Mouse (Mus musculus) embryonic facial prominence, embryonic 11.5 days (tissue): ENCODE data around the gene Ak7. TPM values are rescaled to one million over a fixed set of nuclear protein-coding genes. Genes with fewer than 3 reads are reported as not detected.

Source experiments
- ATAC-seq: fragments of 200-750 bp; cut with Nextera tagmentation; replicated peaks from 2 replicates; pipeline ENCODE4 v1.8.0; 2017; ENCODE audit warnings: low read depth; ENCODE audit not compliant: insufficient number of reproducible peaks, low FRiP score, low TSS enrichment
- DNase-seq: peaks from one replicate; pipeline ENCODE4 v3.0.0-alpha.2; 2015; ENCODE audit warnings: low spot score
- H3K27ac ChIP-seq: fragments of 300-500 bp; sonication (generic); replicated peaks from 2 replicates; pipeline ENCODE4 v1.5.1; 2014; ENCODE audit warnings: mild to moderate bottlenecking, low read depth, low read length, control low read depth
- H3K27me3 ChIP-seq: fragments of 300-500 bp; sonication (generic); 2 replicates; pipeline ENCODE4 v1.6.1; 2014; ENCODE audit warnings: mild to moderate bottlenecking, low read length, moderate library complexity, mixed read lengths; ENCODE audit not compliant: control insufficient read depth, insufficient read depth
- H3K36me3 ChIP-seq: fragments of 300-500 bp; sonication (generic); replicated peaks from 2 replicates; pipeline ENCODE4 v1.6.1; 2014; ENCODE audit warnings: low read depth, mild to moderate bottlenecking, low read length, moderate library complexity, mixed read lengths; ENCODE audit not compliant: control insufficient read depth, insufficient read depth
- H3K4me1 ChIP-seq: fragments of 300-500 bp; sonication (generic); 2 replicates; pipeline ENCODE4 v1.6.1; 2014; ENCODE audit warnings: low read length, mixed read lengths; ENCODE audit not compliant: control insufficient read depth, insufficient read depth
- H3K4me2 ChIP-seq: fragments of 300-500 bp; sonication (generic); 2 replicates; pipeline ENCODE4 v1.6.1; 2014; ENCODE audit warnings: low read depth, mild to moderate bottlenecking, control low read depth, low read length, moderate library complexity
- H3K4me3 ChIP-seq: fragments of 300-500 bp; sonication (generic); 2 replicates; pipeline ENCODE4 v1.5.1; 2014; ENCODE audit warnings: low read depth, low read length, control low read depth
- H3K9ac ChIP-seq: fragments of 300-500 bp; sonication (generic); replicated peaks from 2 replicates; pipeline ENCODE4 v1.6.1; 2014; ENCODE audit warnings: mild to moderate bottlenecking, control low read depth, low read length
- H3K9me3 ChIP-seq: fragments of 300-500 bp; sonication (generic); replicated peaks from 2 replicates; pipeline ENCODE4 v1.6.1; 2016; ENCODE audit warnings: mild to moderate bottlenecking, low read length, inconsistent platforms, mixed read lengths; ENCODE audit not compliant: control insufficient read depth
- WGBS: fragments of 180-500 bp; shearing (Covaris S2); extraction: QIAGEN DNeasy Blood & Tissue Kit; methylation state at CpG from one replicate; pipeline ENCODE4 v1.1.7; 2014; 5-methylcytosine and 5-hydroxymethylcytosine counted together
- polyA plus RNA-seq: library from polyadenylated mRNA; unstranded; fragments of >200 nt; fragmentation: Nextera tagmentation; extraction: Ambion mirVana; gene quantifications from 2 replicates; pipeline ENCODE4 v1.2.1, GENCODE M21; 2014

The Ak7 gene
- polyA plus RNA-seq, 1 experiment from 2014 or later: not detected

GRCm38 (mm10) chr12:105687416-105687815, 18.4 kb upstream of the Ak7 start:
- no peak for ATAC-seq
- no peaks in the 10 kb centered on the region for H3K27me3 ChIP-seq
- no peaks in the 10 kb centered on the region for H3K4me1 ChIP-seq
- H3K27ac ChIP-seq: no peak overlapping the region
- 88% methylated on average over 4 of the region's 4 CpGs for WGBS
- H3K36me3 ChIP-seq: no peaks in the 10 kb centered on the region
- no peak overlapping the region for H3K9ac ChIP-seq
- H3K4me3 ChIP-seq: no peak overlapping the region
- no peaks in the 10 kb centered on the region for H3K9me3 ChIP-seq
- H3K4me2 ChIP-seq: no peak overlapping the region
- no peak for DNase-seq

GRCm38 (mm10) chr12:105688546-105688945, 17.2 kb upstream of the Ak7 start:
- ATAC-seq (no peak), DNase-seq (no peak)
- Histone ChIP-seq H3K4me3 (no peak overlapping the region), H3K9me3 (no peaks in the 10 kb centered on the region), H3K27ac (no peak overlapping the region), H3K4me2 (no peak overlapping the region), H3K9ac (no peak overlapping the region), H3K27me3 (no peaks in the 10 kb centered on the region), H3K36me3 (no peaks in the 10 kb centered on the region), H3K4me1 (no peaks in the 10 kb centered on the region)
- WGBS: 84% methylated on average over 3 of the region's 4 CpGs

- H3K4me3 ChIP-seq: no peak overlapping the region
- DNase-seq: no peak
- no peaks in the 10 kb centered on the region for H3K36me3 ChIP-seq
- no peak overlapping the region for H3K9ac ChIP-seq
- 92% methylated on average over 13 of the region's 13 CpGs for WGBS
- H3K4me2 ChIP-seq: no peak overlapping the region
- ATAC-seq: no peak
- H3K9me3 ChIP-seq: no peaks in the 10 kb centered on the region
- no peaks in the 10 kb centered on the region for H3K4me1 ChIP-seq
- H3K27ac ChIP-seq: no peak overlapping the region
- H3K27me3 ChIP-seq: no peaks in the 10 kb centered on the region
Observed at GRCm38 (mm10) chr12:105689435-105689834, 16.3 kb upstream of the Ak7 start.

- no peaks in the 10 kb centered on the region for H3K4me1 ChIP-seq
- no peak overlapping the region for H3K4me2 ChIP-seq
- no peaks in the 10 kb centered on the region for H3K36me3 ChIP-seq
- no peaks in the 10 kb centered on the region for H3K27me3 ChIP-seq
- no peak overlapping the region for H3K9ac ChIP-seq
- ATAC-seq (no peak), DNase-seq (no peak)
- WGBS: 98% methylated on average over 2 of the region's 2 CpGs
- no peak overlapping the region for H3K4me3 ChIP-seq
- H3K27ac ChIP-seq: no peak overlapping the region
- H3K9me3 ChIP-seq: no peaks in the 10 kb centered on the region
Observed at GRCm38 (mm10) chr12:105694021-105694420, 11.8 kb upstream of the Ak7 start.

GRCm38 (mm10) chr12:105695848-105696247, 9.9 kb upstream of the Ak7 start:
- no peak overlapping the region for H3K4me3 ChIP-seq
- H3K9ac ChIP-seq: no peak overlapping the region
- DNase-seq (no peak), ATAC-seq (no peak)
- no peak overlapping the region for H3K4me2 ChIP-seq
- H3K9me3 ChIP-seq: no peaks in the 10 kb centered on the region
- H3K4me1 ChIP-seq: no peaks in the 10 kb centered on the region
- no peak overlapping the region for H3K27ac ChIP-seq
- 81% methylated on average over 7 of the region's 7 CpGs for WGBS
- no peaks in the 10 kb centered on the region for H3K27me3 ChIP-seq
- H3K36me3 ChIP-seq: no peaks in the 10 kb centered on the region; the same call in 1 of the 2 replicates

GRCm38 (mm10) chr12:105697104-105697780, 8.5 kb upstream of the Ak7 start:
- no peaks in the 10 kb centered on the region for H3K4me1 ChIP-seq
- H3K27me3 ChIP-seq: no peaks in the 10 kb centered on the region
- no peak overlapping the region for H3K4me2 ChIP-seq
- H3K36me3 ChIP-seq: no peaks in the 10 kb centered on the region; the same call in 1 of the 2 replicates
- no peak for ATAC-seq
- no peaks in the 10 kb centered on the region for H3K9me3 ChIP-seq
- H3K27ac ChIP-seq: no peak overlapping the region
- H3K4me3 ChIP-seq: no peak overlapping the region
- 91% methylated on average over 8 of the region's 8 CpGs for WGBS
- DNase-seq: no peak
- H3K9ac ChIP-seq: no peak overlapping the region

- H3K9me3 ChIP-seq: no peaks in the 10 kb centered on the region
- no peaks in the 10 kb centered on the region; the same call in 1 of the 2 replicates for H3K36me3 ChIP-seq
- H3K4me3 ChIP-seq: no peak overlapping the region
- H3K4me1 ChIP-seq: 0 out of 2 replicates have a peak, but pooled peaks cover under 1% of the 10 kb centered on the region
- no peak overlapping the region for H3K27ac ChIP-seq
- 90% methylated on average over 12 of the region's 12 CpGs for WGBS
- no peaks in the 10 kb centered on the region for H3K27me3 ChIP-seq
- no peak overlapping the region for H3K9ac ChIP-seq
- DNase-seq (no peak), ATAC-seq (no peak)
- no peak overlapping the region for H3K4me2 ChIP-seq
Observed at GRCm38 (mm10) chr12:105700433-105700832, 5.3 kb upstream of the Ak7 start.

GRCm38 (mm10) chr12:105718616-105719015, 12.8 kb downstream of the Ak7 start:
- 70% methylated on average over 17 of the region's 17 CpGs for WGBS
- no peak overlapping the region for H3K4me2 ChIP-seq
- DNase-seq (no peak), ATAC-seq (no peak)
- H3K9ac ChIP-seq: no peak overlapping the region
- no peaks in the 10 kb centered on the region for H3K27me3 ChIP-seq
- no peaks in the 10 kb centered on the region for H3K9me3 ChIP-seq
- H3K27ac ChIP-seq: no peak overlapping the region
- no peaks in the 10 kb centered on the region for H3K4me1 ChIP-seq
- H3K4me3 ChIP-seq: no peak overlapping the region
- H3K36me3 ChIP-seq: no peaks in the 10 kb centered on the region
